Mouse (Mus musculus) liver, postnatal 0 days (tissue): Measurements from ENCODE around the gene Acot1. TPM values are rescaled to one million over a fixed set of nuclear protein-coding genes. Genes with fewer than 3 reads are reported as not detected.
"Not testable (repeated sequence)": the region's sequence is repeated elsewhere in the genome, so short reads cannot be mapped to it uniquely, and the experiment has no call there.

Experiments used
- ATAC-seq: fragments of 200-750 bp; cut with Nextera tagmentation; 2 replicates; pipeline ENCODE4 v1.8.0; 2017; ENCODE audit warnings: mild to moderate bottlenecking, moderate library complexity
- DNase-seq: peaks from one replicate; pipeline ENCODE4 v3.0.0-alpha.2; 2016
- H3K27ac ChIP-seq: fragments of 300-500 bp; sonication (generic); 2 replicates; pipeline ENCODE4 v1.5.1; 2014; ENCODE audit warnings: antibody characterized with exemption, moderate library complexity, mild to moderate bottlenecking, low read depth
- H3K27me3 ChIP-seq: fragments of 300-500 bp; sonication (generic); 2 replicates; pipeline ENCODE4 v1.6.1; 2014; ENCODE audit warnings: low read length, control low read depth, mixed read lengths; ENCODE audit not compliant: insufficient read depth
- H3K36me3 ChIP-seq: fragments of 300-500 bp; sonication (generic); replicated peaks from 2 replicates; pipeline ENCODE4 v1.6.1; 2014; ENCODE audit warnings: mild to moderate bottlenecking, control low read depth, low read length, moderate library complexity, mixed read lengths; ENCODE audit not compliant: insufficient read depth
- H3K4me1 ChIP-seq: fragments of 300-500 bp; sonication (generic); 2 replicates; pipeline ENCODE4 v1.6.1; 2014; ENCODE audit warnings: antibody characterized with exemption, mild to moderate bottlenecking, control low read depth; ENCODE audit not compliant: insufficient read depth
- H3K4me2 ChIP-seq: fragments of 300-500 bp; sonication (generic); 2 replicates; pipeline ENCODE4 v1.6.1; 2014; ENCODE audit warnings: low read depth, mild to moderate bottlenecking, low read length, moderate library complexity, mixed read lengths
- H3K4me3 ChIP-seq: fragments of 300-500 bp; sonication (generic); 2 replicates; pipeline ENCODE4 v1.5.1; 2014; ENCODE audit warnings: low read depth, low read length
- H3K9ac ChIP-seq: fragments of 300-500 bp; sonication (generic); replicated peaks from 2 replicates; pipeline ENCODE4 v1.6.1; 2014; ENCODE audit warnings: mild to moderate bottlenecking, moderate library complexity
- H3K9me3 ChIP-seq: fragments of 300-500 bp; sonication (generic); 2 replicates; pipeline ENCODE4 v1.6.1; 2016; ENCODE audit warnings: mild to moderate bottlenecking, control low read depth, low read length, mixed read lengths
- CTCF ChIP-seq: sonication (generic); IDR thresholded peaks from 2 replicates; pipeline ENCODE4 v1.5.1; 2016; ENCODE audit warnings: antibody characterized with exemption, low read depth
- EP300 ChIP-seq: IDR thresholded peaks from 2 replicates; pipeline ENCODE4 v1.6.1; 2016; ENCODE audit warnings: antibody characterized with exemption, low read depth, mild to moderate bottlenecking
- WGBS: fragments of 180-500 bp; shearing (Covaris S2); extraction: QIAGEN DNeasy Blood & Tissue Kit; methylation state at CpG from one replicate; pipeline ENCODE4 v1.1.7; 2014; ENCODE audit not compliant: insufficient replicate concordance; 5-methylcytosine and 5-hydroxymethylcytosine counted together
- polyA plus RNA-seq: library from polyadenylated mRNA; unstranded; fragments of >200 nt; fragmentation: Nextera tagmentation; extraction: Ambion mirVana; gene quantifications from 2 replicates; pipeline ENCODE4 v1.2.1, GENCODE M21; 2015

Gene Acot1
- polyA plus RNA-seq, 1 experiment from 2014 or later, result 87.8 TPM

- H3K9me3 ChIP-seq, result no peaks in the 10 kb centered on the region
- no peak overlapping the region for H3K9ac ChIP-seq
- peak; percentile 62 for DNase-seq
- H3K4me2 ChIP-seq, result peak overlapping the region; percentile 9; the same call in 1 of the 2 replicates
- H3K27ac ChIP-seq, result no peak overlapping the region
- H3K4me3 ChIP-seq, result no peak overlapping the region
- peak; percentile 60 for ATAC-seq
- TF ChIP-seq CTCF (no peak), EP300 (no peak)
- H3K27me3 ChIP-seq, result no peaks in the 10 kb centered on the region
- 59% methylated on average over 12 of the region's 12 CpGs for WGBS
- H3K4me1 ChIP-seq, result peaks cover 13% of the 10 kb centered on the region
- H3K36me3 ChIP-seq, result no peaks in the 10 kb centered on the region
Measured at GRCm38 (mm10) chr12:84011251-84012040, 2.2 kb downstream of the Acot1 start.

GRCm38 (mm10) chr12:84013130-84013529 lies 3.8 kb downstream of the Acot1 start:
- Histone ChIP-seq H3K9ac (no peak overlapping the region), H3K4me3 (no peak overlapping the region), H3K27ac (no peak overlapping the region), H3K4me1 (peaks cover 13% of the 10 kb centered on the region), H3K27me3 (no peaks in the 10 kb centered on the region), H3K36me3 (no peaks in the 10 kb centered on the region), H3K9me3 (no peaks in the 10 kb centered on the region), H3K4me2 (no peak overlapping the region)
- no peak for ATAC-seq
- TF ChIP-seq CTCF, result peak; percentile 41
- no peak for TF ChIP-seq EP300
- DNase-seq, result no peak
- 73% methylated on average over 6 of the region's 6 CpGs for WGBS

- WGBS, result 73% methylated on average over 7 of the region's 7 CpGs
- no peak for TF ChIP-seq CTCF
- TF ChIP-seq EP300, result no peak
- Histone ChIP-seq H3K36me3 (no peaks in the 10 kb centered on the region), H3K4me2 (no peak overlapping the region), H3K4me3 (no peak overlapping the region), H3K27me3 (no peaks in the 10 kb centered on the region), H3K9ac (no peak overlapping the region), H3K27ac (no peak overlapping the region), H3K4me1 (peaks cover 10% of the 10 kb centered on the region), H3K9me3 (no peaks in the 10 kb centered on the region)
- DNase-seq (no peak), ATAC-seq (no peak)
Measured at GRCm38 (mm10) chr12:84013701-84014100, 4.4 kb downstream of the Acot1 start.

GRCm38 (mm10) chr12:84020528-84020927 lies 11.2 kb downstream of the Acot1 start:
- H3K27ac ChIP-seq, result peak overlapping the region; percentile 41; the same call in 1 of the 2 replicates
- ATAC-seq, result peak; percentile 91
- 48% methylated on average over 7 of the region's 7 CpGs for WGBS
- TF ChIP-seq EP300, result peak; percentile 60; the same call in 1 of the 2 replicates
- H3K36me3 ChIP-seq, H3K27me3 ChIP-seq, H3K4me2 ChIP-seq, H3K4me3 ChIP-seq, H3K9me3 ChIP-seq, H3K9ac ChIP-seq, H3K4me1 ChIP-seq: not testable (repeated sequence)
- DNase-seq, result peak; percentile 84

GRCm38 (mm10) chr12:84022266-84022665 lies 13.0 kb downstream of the Acot1 start:
- H3K4me2 ChIP-seq, H3K27ac ChIP-seq, H3K36me3 ChIP-seq, H3K9me3 ChIP-seq, ATAC-seq, H3K27me3 ChIP-seq, DNase-seq, H3K4me1 ChIP-seq, H3K4me3 ChIP-seq, H3K9ac ChIP-seq: not testable (repeated sequence)
- WGBS, result 78% methylated on average over 4 of the region's 4 CpGs

- peak; percentile 58 for ATAC-seq
- 56% methylated on average over 9 of the region's 9 CpGs for WGBS
Measured at GRCm38 (mm10) chr12:84023052-84023745, 13.9 kb downstream of the Acot1 start.

More at GRCm38 (mm10) chr12:84023052-84023745, 13.9 kb downstream of the Acot1 start:
- peak; percentile 33 for DNase-seq
- no peaks in the 10 kb centered on the region for H3K27me3 ChIP-seq
- H3K4me3 ChIP-seq, result no peak overlapping the region
- H3K9me3 ChIP-seq, result no peaks in the 10 kb centered on the region
- H3K4me2 ChIP-seq, result no peak overlapping the region
- TF ChIP-seq CTCF (no peak), EP300 (peak; percentile 43; the same call in 1 of the 2 replicates)
- no peak overlapping the region for H3K27ac ChIP-seq
- H3K4me1 ChIP-seq, result no peaks in the 10 kb centered on the region
- no peaks in the 10 kb centered on the region for H3K36me3 ChIP-seq
- no peak overlapping the region for H3K9ac ChIP-seq
